In genomic region chr19:5040862-5041523, GRCm38 (mm10) we compare ENCODE assay signal across 8 mouse cellular contexts. TPM values are rescaled to one million over a fixed set of nuclear protein-coding genes. Genes with fewer than 3 reads are reported as not detected.
DNase-seq lines count a peak whose midpoint lies in the region; ATAC-seq and TF ChIP-seq lines count a peak whose summit lies in the region.

Gene Brms1, plus strand, starts transcription at chr19:5041354.

- H3K9ac ChIP-seq in MEL (ENCODE audit: control insufficient read depth, low read depth, low read length, poor library complexity, severe bottlenecking): peak within 1 kb of the TSS; percentile 88
- peak within 1 kb of the TSS; percentile 78 for H3K9ac ChIP-seq in lung, embryonic 14.5 days

- TF ChIP-seq EP300 in MEL (IDR thresholded peaks at IDR 0.05; ENCODE audit: low read depth in 1 of 2, low read length in 2 of 2): peak in 1 of 2 experiments; percentile 23; a peak in 1 of 4 replicates

- peaks cover 21% of the 10 kb centered on the region for H3K79me2 ChIP-seq in MEL (ENCODE audit: control insufficient read depth, insufficient read depth, low read length, poor library complexity)

- no peaks in the 10 kb centered on the region for H3K9me3 ChIP-seq in MEL (replicated peaks; ENCODE audit: insufficient read depth, low read length)
- no peaks in the 10 kb centered on the region for H3K9me3 ChIP-seq in lung, embryonic 14.5 days (ENCODE audit: low read depth, low read length)

- peaks cover 2 to 7% of the 10 kb centered on the region in 2 experiments; a peak in 3 of 4 replicates for H3K36me3 ChIP-seq in MEL (ENCODE audit: control insufficient read depth in 1 of 2, insufficient read depth in 2 of 2, low read length in 2 of 2)
- H3K36me3 ChIP-seq in lung, embryonic 14.5 days (ENCODE audit: insufficient read depth): peaks cover 12% of the 10 kb centered on the region; the same call in 1 of the 2 replicates

- DNase-seq in MEL (ENCODE audit: low read depth, low spot score): peak; percentile 97
- DNase-seq in cerebellum, adult 2 months: peak; percentile 89 to 90
- DNase-seq in forelimb bud, embryonic 11.5 days (ENCODE audit: low read depth, low spot score): peak; percentile 95
- DNase-seq in heart, postnatal 4 days: peak; percentile 92
- peak; percentile 91 to 93 for DNase-seq in layer of hippocampus, adult 8-10 months (ENCODE audit: low spot score in 2 of 2)
- DNase-seq in lung, embryonic 14.5 days: peak; percentile 98
- DNase-seq in testis, postnatal 14 days (ENCODE audit: low spot score): peak; percentile 94

- no peak for TF ChIP-seq CTCF in MEL (IDR thresholded peaks at IDR 0.05 in 2 of 3, conservative IDR thresholded peaks at IDR 0.05 in 1 of 3; ENCODE audit: control insufficient read depth in 1 of 3, insufficient read depth in 1 of 3, low read depth in 2 of 3, low read length in 3 of 3, poor library complexity in 1 of 3, severe bottlenecking in 1 of 3)
- no peak for TF ChIP-seq CTCF in cerebellum, adult 2 months (IDR thresholded peaks at IDR 0.05; ENCODE audit: borderline replicate concordance, insufficient read depth, low read depth, low read length)
- TF ChIP-seq CTCF in lung, embryonic 14.5 days (IDR thresholded peaks at IDR 0.05; ENCODE audit: low read depth): no peak

- peak within 1 kb of the TSS; percentile 71 for H3K27ac ChIP-seq in MEL (ENCODE audit: control insufficient read depth, low read depth, low read length)
- H3K27ac ChIP-seq in cerebellum, adult 2 months (ENCODE audit: insufficient read depth, low read length): no peak within 1 kb of the TSS
- peak within 1 kb of the TSS; percentile 65 for H3K27ac ChIP-seq in lung, embryonic 14.5 days (ENCODE audit: low read depth)

- no peak for TF ChIP-seq RAD21 in MEL (IDR thresholded peaks at IDR 0.05; ENCODE audit: low read depth, low read length)

- peak in 1 of 2 experiments; percentile 81; a peak in 2 of 4 replicates for TF ChIP-seq POLR2A in MEL (IDR thresholded peaks at IDR 0.05; ENCODE audit: control insufficient read depth in 1 of 2, insufficient read depth in 1 of 2, low read depth in 1 of 2, low read length in 2 of 2, poor library complexity in 1 of 2)
- TF ChIP-seq POLR2A in cerebellum, adult 2 months (IDR thresholded peaks at IDR 0.05; ENCODE audit: borderline replicate concordance, insufficient read depth, low read length): peak; percentile 30; the same call in 1 of the 2 replicates

- 5% methylated on average over 40 of the region's 40 CpGs for WGBS in cerebellum, adult 2 months
- 3% methylated on average over 40 of the region's 40 CpGs for WGBS in lung, embryonic 14.5 days

- ATAC-seq in lung, embryonic 14.5 days (ENCODE audit: insufficient read depth): peak; percentile 71
- ATAC-seq in neutrophil, adult 5-6 weeks (ENCODE audit: extremely low read depth, insufficient number of reproducible peaks, low FRiP score, poor library complexity, severe bottlenecking): peak; percentile 76

- H3K27me3 ChIP-seq in MEL (ENCODE audit: control insufficient read depth in 1 of 2, insufficient read depth in 2 of 2, low read length in 2 of 2): no peaks in the 10 kb centered on the region
- no peaks in the 10 kb centered on the region for H3K27me3 ChIP-seq in cerebellum, adult 2 months (ENCODE audit: control insufficient read depth, insufficient read depth, low read length)
- no peaks in the 10 kb centered on the region for H3K27me3 ChIP-seq in lung, embryonic 14.5 days (ENCODE audit: insufficient read depth, low read length)

- peaks cover 2 to 18% of the 10 kb centered on the region in 2 experiments for H3K4me1 ChIP-seq in MEL (ENCODE audit: control insufficient read depth in 1 of 2, insufficient read depth in 2 of 2, low read length in 2 of 2)
- 0 out of 2 replicates have a peak, but pooled peaks cover 2% of the 10 kb centered on the region for H3K4me1 ChIP-seq in cerebellum, adult 2 months (ENCODE audit: control insufficient read depth, insufficient read depth, low read length)
- H3K4me1 ChIP-seq in lung, embryonic 14.5 days (ENCODE audit: insufficient read depth): peaks cover 14% of the 10 kb centered on the region

- peak within 1 kb of the TSS; percentile 96 for H3K4me2 ChIP-seq in lung, embryonic 14.5 days

- peak within 1 kb of the TSS; percentile 74 to 95 for H3K4me3 ChIP-seq in MEL (ENCODE audit: control insufficient read depth in 1 of 2, insufficient read depth in 1 of 2, low read depth in 2 of 2, low read length in 2 of 2)
- H3K4me3 ChIP-seq in cerebellum, adult 2 months (replicated peaks; ENCODE audit: insufficient read depth, low read depth, low read length): peak within 1 kb of the TSS; percentile 92
- peak within 1 kb of the TSS; percentile 85 for H3K4me3 ChIP-seq in lung, embryonic 14.5 days (ENCODE audit: low read depth, low read length)

TF ChIP-seq in MEL, 35 proteins besides CTCF, POLR2A, EP300 and RAD21:
- 0 out of 2 replicates have a peak, but pooled peaks have one; percentile 32 for TF ChIP-seq E2F4 (IDR thresholded peaks at IDR 0.05; ENCODE audit: borderline replicate concordance, low read depth, low read length)
- peak; percentile 49 for TF ChIP-seq TCF12 (IDR thresholded peaks at IDR 0.05; ENCODE audit: low read depth, low read length)
- TF ChIP-seq ELF1 (IDR thresholded peaks at IDR 0.05; ENCODE audit: low read depth, low read length): peak; percentile 99
- 0 out of 2 replicates have a peak, but pooled peaks have one; percentile 38 for TF ChIP-seq RCOR1 (IDR thresholded peaks at IDR 0.05; ENCODE audit: low read depth, low read length)
- TF ChIP-seq ZNF384 (IDR thresholded peaks at IDR 0.05; ENCODE audit: low read depth, low read length): no peak
- TF ChIP-seq POLR2AphosphoS2 (IDR thresholded peaks at IDR 0.05; ENCODE audit: low read length): peak; percentile 59; the same call in 1 of the 2 replicates
- TF ChIP-seq UBTF (IDR thresholded peaks at IDR 0.05; ENCODE audit: borderline replicate concordance, insufficient read depth, low read depth, low read length): no peak
- no peak for TF ChIP-seq GABPA (IDR thresholded peaks at IDR 0.05; ENCODE audit: low read depth, low read length)
- TF ChIP-seq GATA1 (IDR thresholded peaks at IDR 0.05; ENCODE audit: low read depth, low read length): peak; percentile 56; the same call in 1 of the 2 replicates
- peak; percentile 46; the same call in 1 of the 2 replicates for TF ChIP-seq ETS1 (IDR thresholded peaks at IDR 0.05; ENCODE audit: low read depth, low read length)
- peak; percentile 88; the same call in 1 of the 2 replicates for TF ChIP-seq MAZ (IDR thresholded peaks at IDR 0.05; ENCODE audit: low read depth, low read length)
- TF ChIP-seq SIN3A (IDR thresholded peaks at IDR 0.05; ENCODE audit: low read length): peak; percentile 100
- 0 out of 2 replicates have a peak, but pooled peaks have one; percentile 11 for TF ChIP-seq SMC3 (IDR thresholded peaks at IDR 0.05; ENCODE audit: low read depth, low read length)
- peak; percentile 96 for TF ChIP-seq HCFC1 (IDR thresholded peaks at IDR 0.05; ENCODE audit: low read depth, low read length)
- TF ChIP-seq MXI1 (IDR thresholded peaks at IDR 0.05; ENCODE audit: low read depth, low read length): peak; percentile 95
- peak; percentile 71 for TF ChIP-seq KAT2A (conservative IDR thresholded peaks at IDR 0.05; ENCODE audit: low read depth, low read length)
- TF ChIP-seq JUND (IDR thresholded peaks at IDR 0.05; ENCODE audit: low read depth, low read length): no peak
- TF ChIP-seq ZMIZ1 (IDR thresholded peaks at IDR 0.05; ENCODE audit: low read depth, low read length): 0 out of 2 replicates have a peak, but pooled peaks have one; percentile 15
- peak; percentile 60 for TF ChIP-seq NELFE (IDR thresholded peaks at IDR 0.05; ENCODE audit: low read depth, low read length)
- no peak for TF ChIP-seq BHLHE40 (IDR thresholded peaks at IDR 0.05; ENCODE audit: borderline replicate concordance, low read depth, low read length)
- TF ChIP-seq MEF2A (IDR thresholded peaks at IDR 0.05; ENCODE audit: extremely low read depth, insufficient replicate concordance, low read depth, low read length, poor library complexity, severe bottlenecking): no peak
- TF ChIP-seq USF1 (IDR thresholded peaks at IDR 0.05; ENCODE audit: low read depth, low read length): no peak; the same call in 1 of the 2 replicates
- TF ChIP-seq TBP (IDR thresholded peaks at IDR 0.05; ENCODE audit: low read depth, low read length): peak; percentile 45; the same call in 1 of the 2 replicates
- no peak for TF ChIP-seq MAFK (IDR thresholded peaks at IDR 0.05; ENCODE audit: borderline replicate concordance, low read depth, low read length)
- no peak for TF ChIP-seq CHD2 (IDR thresholded peaks at IDR 0.05; ENCODE audit: low read length)
- peak; percentile 67 for TF ChIP-seq NRF1 (IDR thresholded peaks at IDR 0.05; ENCODE audit: insufficient read depth, low read depth, low read length, poor library complexity, severe bottlenecking)
- TF ChIP-seq MAX (IDR thresholded peaks at IDR 0.05; ENCODE audit: low read length): peak; percentile 74; the same call in 1 of the 2 replicates
- peak; percentile 24; the same call in 1 of the 2 replicates for TF ChIP-seq TAL1 (IDR thresholded peaks at IDR 0.05; ENCODE audit: low read length)

RNA-seq across cellular contexts. Expression of gene Brms1, which starts in this region (rescaled TPM):
- total RNA-seq in MEL (2012; rRNA removed): 22.3 and 29.6 TPM in 2 replicates
- 10 to 100 TPM in 1 of 2 experiments, not detected in 1; 78.6 TPM for polyA plus RNA-seq in MEL (2012; ENCODE audit: insufficient read depth in 1 of 2, insufficient read length in 2 of 2, low read depth in 1 of 2, low replicate concordance in 2 of 2, missing spikeins in 1 of 2)
- polyA plus RNA-seq in cerebellum, adult 2 months (2012; rRNA removed): 17.6 and 20.8 TPM in 2 replicates
- total RNA-seq in heart, postnatal 4 days (2021): 10 to 100 TPM; 16.7 to 18.2 TPM
- 10 to 100 TPM; 18.3 to 24.6 (median 20.6) TPM for total RNA-seq in layer of hippocampus, adult 8-10 months (2022)
- polyA plus RNA-seq in lung, embryonic 14.5 days (2014; fragmentation: Nextera tagmentation; extraction: Ambion mirVana): 43.4 and 48.0 TPM in 2 replicates
- total RNA-seq in neutrophil, adult 5-6 weeks (2017): 31.8 and 34.6 TPM in 2 replicates
